Mouse (Mus musculus): ENCODE measurements around the gene Atic.

Atic gene

DNA sequence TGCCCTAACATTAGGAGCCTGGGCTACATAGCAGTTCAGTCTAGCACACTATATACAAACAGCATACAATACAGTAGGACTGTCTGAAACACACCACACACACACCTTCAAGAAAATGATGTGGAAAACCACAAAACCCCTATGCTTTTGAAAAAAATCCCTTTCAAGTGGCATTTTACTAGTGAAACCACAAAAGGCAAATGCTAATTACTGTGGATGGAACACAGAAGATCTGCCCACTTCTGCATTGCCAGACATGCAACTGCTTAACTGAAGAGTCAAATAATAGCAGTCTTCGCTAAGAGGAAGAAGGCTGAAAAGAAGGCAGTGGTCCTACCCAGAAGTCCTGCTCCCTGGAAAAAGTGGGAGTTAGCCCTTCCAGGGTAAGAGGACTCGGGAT, 37.3 kb downstream of the Atic start:
- no peak for DNase-seq (ENCODE audit: low read depth, low spot score)

GRCm38 (mm10) chr1:71595365-71595764, 38.4 kb downstream of the Atic start:
- DNase-seq (ENCODE audit: low read depth, low spot score) = no peak

- no peak for DNase-seq (ENCODE audit: low read depth, low spot score)
Measured at GRCm38 (mm10) chr1:71605751-71606150, 48.8 kb downstream of the Atic start.

DNA sequence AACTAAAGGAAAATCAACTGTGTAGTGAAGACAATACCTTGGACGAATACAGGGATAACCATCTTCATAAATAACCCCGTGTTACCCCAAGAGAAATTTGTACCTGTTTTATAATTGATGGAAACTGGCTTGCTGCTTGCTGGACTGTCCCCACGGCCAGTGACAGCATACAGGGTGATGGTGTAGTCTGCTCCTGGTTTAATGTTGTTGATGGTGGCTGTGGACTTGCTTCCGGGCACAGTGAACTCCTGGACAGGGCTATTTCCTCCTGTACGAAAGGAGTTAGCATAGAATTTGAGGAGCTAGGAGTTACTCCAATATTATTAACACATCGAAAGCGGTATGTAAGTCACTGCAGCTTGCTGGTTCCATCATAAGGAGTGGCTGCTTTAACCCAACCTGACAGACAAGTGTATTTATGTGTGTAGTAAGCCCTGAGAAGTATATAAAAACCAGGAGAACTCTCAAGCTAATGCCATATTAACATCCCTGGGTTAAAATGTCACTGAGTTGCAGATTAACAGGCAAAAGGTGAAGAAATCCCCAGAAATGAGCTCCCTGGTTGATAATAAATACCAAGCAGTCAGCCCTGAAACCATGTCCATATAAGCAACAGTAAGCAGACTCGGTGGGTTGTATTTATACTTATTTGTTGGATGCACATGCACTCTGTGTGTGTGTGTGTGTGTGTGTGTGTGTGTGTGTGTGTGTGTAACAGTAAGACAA, 49.8 kb downstream of the Atic start:
- no peak for DNase-seq (ENCODE audit: low read depth, low spot score)

GRCm38 (mm10) chr1:71609057-71609775, 52.3 kb downstream of the Atic start:
- no peak for DNase-seq (ENCODE audit: low read depth, low spot score)

DNA sequence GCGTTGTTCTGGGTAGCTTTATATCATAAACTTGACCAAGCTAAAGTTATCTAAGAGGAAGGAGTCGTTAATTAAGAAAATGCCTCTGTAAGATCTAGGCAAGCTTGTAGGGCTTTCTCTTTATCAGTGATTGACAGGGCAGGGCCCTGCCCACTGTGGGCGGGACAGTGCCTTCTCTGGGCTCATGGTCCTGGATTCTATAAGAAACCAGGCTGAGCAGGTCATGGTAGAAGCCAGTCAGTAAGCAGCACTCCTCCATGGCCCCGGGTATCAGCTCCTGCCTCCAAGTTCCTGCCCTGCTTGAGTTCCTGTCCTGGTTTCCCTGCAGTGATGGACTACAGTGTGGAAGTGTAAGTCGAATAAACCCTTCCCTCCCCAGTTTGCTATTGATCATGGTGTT, 53.0 kb downstream of the Atic start:
- no peak for DNase-seq (ENCODE audit: low read depth, low spot score)

- DNase-seq (ENCODE audit: low read depth, low spot score) = no peak
Measured at GRCm38 (mm10) chr1:71612256-71612655, 55.3 kb downstream of the Atic start.

DNA sequence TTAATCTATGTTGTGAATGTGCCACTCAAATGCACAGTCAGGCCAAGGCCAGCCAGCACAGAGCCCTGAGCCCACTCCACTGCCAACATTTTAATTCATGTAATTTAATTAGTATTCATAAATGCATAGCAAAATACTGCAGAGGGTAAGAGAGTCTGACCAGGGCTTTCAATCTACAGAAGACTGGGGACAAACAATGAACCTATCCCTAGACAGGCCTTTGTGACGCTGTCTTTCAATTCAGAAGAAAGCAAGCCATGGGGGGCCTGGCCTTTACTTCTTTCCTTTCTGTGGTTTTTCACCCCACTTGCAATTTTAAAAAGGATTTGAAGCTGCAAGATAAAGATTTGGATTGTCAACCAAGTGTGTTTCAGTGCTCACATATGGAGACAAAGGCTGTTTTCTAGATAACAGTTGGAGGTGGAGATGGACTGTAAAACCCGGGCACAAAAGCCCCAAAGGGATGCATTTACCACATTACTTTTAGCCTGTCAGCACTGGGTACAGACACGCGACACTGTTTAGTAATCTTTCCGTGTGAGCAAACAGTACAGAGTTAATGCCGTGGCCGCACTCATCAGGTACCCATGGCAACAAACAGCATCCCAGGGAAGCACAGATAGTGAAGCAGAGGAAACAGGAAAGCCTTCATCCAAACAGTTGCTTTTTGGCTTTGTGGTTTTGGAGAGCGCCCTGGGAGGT, 57.7 kb downstream of the Atic start:
- no peak for DNase-seq (ENCODE audit: low read depth, low spot score)

DNA sequence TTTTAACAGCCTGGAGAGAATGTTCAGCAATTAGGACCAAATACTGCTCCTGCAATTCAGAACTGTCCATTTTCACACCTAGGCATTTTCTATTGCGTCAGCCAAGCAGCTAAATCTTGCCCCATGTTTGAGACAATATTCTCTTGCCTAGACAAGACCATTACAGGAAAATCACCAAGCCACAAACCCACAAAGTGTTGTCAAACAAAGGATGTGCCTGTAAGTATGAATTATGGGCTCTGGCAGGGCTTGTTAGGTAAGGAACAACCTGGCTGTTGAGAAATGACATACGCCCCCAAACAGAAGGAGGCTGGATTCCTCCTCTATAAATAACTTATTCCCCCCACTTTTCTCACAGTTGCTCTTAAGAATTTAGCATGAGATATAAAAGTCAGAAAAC, 64.6 kb downstream of the Atic start:
- DNase-seq (ENCODE audit: low read depth, low spot score) = no peak

DNA sequence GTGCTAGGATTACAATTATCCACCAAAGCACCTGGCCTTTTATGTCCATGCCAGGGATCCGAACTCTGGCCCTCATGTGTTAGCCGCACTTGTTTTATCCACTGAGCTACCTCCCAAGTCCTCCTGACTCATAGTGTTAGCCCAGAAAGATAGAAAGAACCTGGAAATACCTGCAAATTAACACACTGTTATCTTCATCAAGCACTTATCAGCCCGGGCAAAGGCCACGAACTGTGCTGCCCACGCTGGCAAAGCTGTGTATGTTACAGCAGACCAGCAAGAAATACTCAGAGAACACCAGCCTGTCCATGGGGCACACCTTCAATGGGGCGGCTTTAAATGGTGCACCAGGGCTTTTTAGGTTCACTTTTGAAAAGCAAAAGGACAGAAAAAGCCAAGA, 66.7 kb downstream of the Atic start:
- DNase-seq (ENCODE audit: low read depth, low spot score) = no peak
